Mouse (Mus musculus): ENCODE data around the gene Ell2. TPM values are rescaled to one million over a fixed set of nuclear protein-coding genes. Genes with fewer than 3 reads are reported as not detected.

Ell2 gene
- polyA plus RNA-seq, 1 experiment from 2014 or later, result 0.74 TPM

GRCm38 (mm10) chr13:75798413-75799302 is 92.1 kb downstream of the Ell2 start:
- H3K9me3 ChIP-seq, result no peaks in the 10 kb centered on the region

GRCm38 (mm10) chr13:75799421-75799820 is 92.9 kb downstream of the Ell2 start:
- H3K27me3 ChIP-seq, result no peaks in the 10 kb centered on the region
- no peak overlapping the region for H3K4me2 ChIP-seq (replicated peaks)
- WGBS, result 83% methylated on average over 3 of the region's 3 CpGs
- H3K9me3 ChIP-seq, result no peaks in the 10 kb centered on the region
- H3K36me3 ChIP-seq, result no peaks in the 10 kb centered on the region
- no peaks in the 10 kb centered on the region for H3K4me1 ChIP-seq
- H3K9ac ChIP-seq (replicated peaks), result no peak overlapping the region
- H3K27ac ChIP-seq (replicated peaks), result no peak overlapping the region
- no peak for ATAC-seq (replicated peaks)
- no peak overlapping the region for H3K4me3 ChIP-seq

More at GRCm38 (mm10) chr13:75798413-75799302, 92.1 kb downstream of the Ell2 start:
- no peak overlapping the region for H3K9ac ChIP-seq (replicated peaks)
- H3K4me3 ChIP-seq, result no peak overlapping the region
- H3K27me3 ChIP-seq, result no peaks in the 10 kb centered on the region
- WGBS, result 79% methylated on average over 7 of the region's 7 CpGs
- H3K4me1 ChIP-seq, result no peaks in the 10 kb centered on the region
- ATAC-seq (replicated peaks), result no peak
- H3K27ac ChIP-seq (replicated peaks), result no peak overlapping the region
- no peaks in the 10 kb centered on the region for H3K36me3 ChIP-seq
- no peak overlapping the region for H3K4me2 ChIP-seq (replicated peaks)

GRCm38 (mm10) chr13:75807969-75808368 is 101.4 kb downstream of the Ell2 start:
- Histone ChIP-seq H3K4me2 (replicated peaks) (no peak overlapping the region), H3K27me3 (no peaks in the 10 kb centered on the region), H3K36me3 (no peaks in the 10 kb centered on the region), H3K4me3 (no peak overlapping the region), H3K9ac (replicated peaks) (no peak overlapping the region), H3K9me3 (no peaks in the 10 kb centered on the region), H3K4me1 (no peaks in the 10 kb centered on the region), H3K27ac (replicated peaks) (no peak overlapping the region)
- WGBS, result 49% methylated on average over 1 of the region's 1 CpGs
- ATAC-seq (replicated peaks), result no peak

- no peak overlapping the region for H3K9ac ChIP-seq (replicated peaks)
- no peak overlapping the region for H3K4me3 ChIP-seq
- no peaks in the 10 kb centered on the region for H3K9me3 ChIP-seq
- H3K27me3 ChIP-seq, result no peaks in the 10 kb centered on the region
- ATAC-seq (replicated peaks), result no peak
- H3K4me2 ChIP-seq (replicated peaks), result no peak overlapping the region
- H3K4me1 ChIP-seq, result no peaks in the 10 kb centered on the region
- H3K27ac ChIP-seq (replicated peaks), result no peak overlapping the region
- H3K36me3 ChIP-seq, result no peaks in the 10 kb centered on the region
- WGBS, result 94% methylated on average over 1 of the region's 1 CpGs
Measured at GRCm38 (mm10) chr13:75809957-75810356, 103.4 kb downstream of the Ell2 start.

DNA sequence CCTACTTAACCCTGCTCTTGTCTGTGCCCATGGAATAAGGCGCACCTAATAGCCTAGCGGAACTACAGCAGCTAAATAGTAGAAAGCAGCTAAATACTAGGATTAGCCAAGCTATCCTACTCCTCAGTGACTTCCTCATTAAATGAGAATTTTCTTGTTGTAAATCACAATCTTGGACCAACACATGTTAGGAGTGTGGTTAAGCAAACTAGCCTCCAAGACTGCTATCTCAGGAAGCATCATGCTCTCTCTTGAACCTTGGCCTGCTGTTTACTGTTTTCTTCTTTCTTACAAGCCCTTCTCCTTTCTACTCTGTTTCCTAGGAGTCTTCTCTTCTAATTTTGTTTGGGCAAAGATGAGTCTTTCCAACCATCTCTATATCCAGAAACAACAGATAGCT is 110.6 kb downstream of the Ell2 start:
- no peak for ATAC-seq (replicated peaks)
- 99% methylated on average over 2 of the region's 2 CpGs for WGBS
- no peak overlapping the region for H3K4me3 ChIP-seq

GRCm38 (mm10) chr13:75818486-75818885 is 111.9 kb downstream of the Ell2 start:
- Histone ChIP-seq H3K27me3 (no peaks in the 10 kb centered on the region), H3K9me3 (no peaks in the 10 kb centered on the region), H3K36me3 (no peaks in the 10 kb centered on the region), H3K4me2 (replicated peaks) (no peak overlapping the region), H3K9ac (replicated peaks) (no peak overlapping the region), H3K4me1 (no peaks in the 10 kb centered on the region; the same call in 1 of the 2 replicates), H3K27ac (replicated peaks) (no peak overlapping the region), H3K4me3 (no peak overlapping the region)
- no peak for ATAC-seq (replicated peaks)
- 8% methylated on average over 3 of the region's 3 CpGs for WGBS

More for the DNA sequence above, 110.6 kb downstream of the Ell2 start:
- Histone ChIP-seq H3K36me3 (no peaks in the 10 kb centered on the region), H3K9me3 (no peaks in the 10 kb centered on the region), H3K4me2 (replicated peaks) (no peak overlapping the region), H3K4me1 (no peaks in the 10 kb centered on the region; the same call in 1 of the 2 replicates), H3K9ac (replicated peaks) (no peak overlapping the region), H3K27me3 (no peaks in the 10 kb centered on the region), H3K27ac (replicated peaks) (no peak overlapping the region)

- Histone ChIP-seq H3K4me3 (no peak overlapping the region), H3K27me3 (no peaks in the 10 kb centered on the region), H3K36me3 (no peaks in the 10 kb centered on the region), H3K4me2 (replicated peaks) (no peak overlapping the region), H3K27ac (replicated peaks) (no peak overlapping the region), H3K4me1 (no peaks in the 10 kb centered on the region; the same call in 1 of the 2 replicates), H3K9me3 (no peaks in the 10 kb centered on the region), H3K9ac (replicated peaks) (no peak overlapping the region)
- ATAC-seq (replicated peaks), result no peak
- WGBS, result 57% methylated on average over 3 of the region's 3 CpGs
Measured at GRCm38 (mm10) chr13:75818945-75819706, 112.6 kb downstream of the Ell2 start.

DNA sequence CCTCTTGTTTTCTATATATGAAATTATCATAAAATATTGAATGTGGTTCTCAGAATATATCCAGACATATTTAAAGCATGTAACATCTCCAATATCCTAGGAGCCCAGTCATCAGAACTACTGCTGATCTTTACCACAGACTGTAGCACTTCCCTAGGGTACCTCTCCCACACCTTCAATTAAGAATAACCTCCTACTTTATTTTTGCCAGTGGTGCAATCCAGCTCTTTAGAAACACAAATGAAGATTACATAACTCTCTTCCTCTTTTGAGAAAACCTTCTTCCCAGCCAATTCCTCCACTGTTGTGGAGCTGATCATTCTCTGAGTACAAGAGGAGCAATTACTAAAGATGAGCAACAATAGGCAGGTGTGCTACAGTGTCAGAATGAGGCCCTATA is 113.3 kb downstream of the Ell2 start:
- no peak overlapping the region for H3K4me3 ChIP-seq
- H3K27ac ChIP-seq (replicated peaks), result no peak overlapping the region
- no peaks in the 10 kb centered on the region for H3K9me3 ChIP-seq
- no peaks in the 10 kb centered on the region for H3K36me3 ChIP-seq
- H3K4me1 ChIP-seq, result no peaks in the 10 kb centered on the region; the same call in 1 of the 2 replicates
- no peak overlapping the region for H3K4me2 ChIP-seq (replicated peaks)
- H3K27me3 ChIP-seq, result no peaks in the 10 kb centered on the region
- no peak for ATAC-seq (replicated peaks)
- no peak overlapping the region for H3K9ac ChIP-seq (replicated peaks)

Other genes with a start within 250 kb of the Ell2 start
- 29.5 and 31.5 TPM in 2 replicates for gene Glrx, start 133.1 kb downstream of the Ell2 start, polyA plus RNA-seq (2015; fragmentation: Nextera tagmentation; extraction: Ambion mirVana)
- gene Rhobtb3, start 237.2 kb downstream of the Ell2 start, polyA plus RNA-seq (2015; fragmentation: Nextera tagmentation; extraction: Ambion mirVana), result 38.1 and 38.7 TPM in 2 replicates